Mouse (Mus musculus) ES-Bruce4 (cell line): ENCODE results near the gene Supt20. TPM values are rescaled to one million over a fixed set of nuclear protein-coding genes. Genes with fewer than 3 reads are reported as not detected.
"Not testable (repeated sequence)": the region's sequence is repeated elsewhere in the genome, so short reads cannot be mapped to it uniquely, and the experiment has no call there.

Experiments used
- H3K27ac ChIP-seq: 2 replicates; pipeline ENCODE4 v1.5.1; 2012; ENCODE audit warnings: low read length, inconsistent platforms; ENCODE audit not compliant: insufficient read depth
- H3K27me3 ChIP-seq: 2 replicates; pipeline ENCODE4 v1.6.1; 2012; ENCODE audit warnings: mild to moderate bottlenecking, low read length, inconsistent platforms; ENCODE audit not compliant: control insufficient read depth, poor library complexity, insufficient read depth, severe bottlenecking
- H3K36me3 ChIP-seq: 2 replicates; pipeline ENCODE4 v1.6.1; 2012; ENCODE audit warnings: inconsistent platforms, mild to moderate bottlenecking, low read length, moderate library complexity; ENCODE audit not compliant: control insufficient read depth, poor library complexity, insufficient read depth, severe bottlenecking
- H3K4me1 ChIP-seq: one replicate; pipeline ENCODE4 v1.8.1; 2011; ENCODE audit warnings: low read length; ENCODE audit not compliant: control insufficient read depth, insufficient read depth
- H3K4me3 ChIP-seq: 2 replicates; pipeline ENCODE4 v1.5.1; 2011; ENCODE audit warnings: low read depth, mild to moderate bottlenecking, low read length
- H3K9ac ChIP-seq: 2 replicates; pipeline ENCODE4 v1.6.1; 2012; ENCODE audit warnings: low read depth, mild to moderate bottlenecking, inconsistent platforms; ENCODE audit not compliant: poor library complexity, severe bottlenecking
- H3K9me3 ChIP-seq: replicated peaks from 2 replicates; pipeline ENCODE4 v1.6.1; 2012; ENCODE audit warnings: mild to moderate bottlenecking, low read length, inconsistent platforms; ENCODE audit not compliant: control insufficient read depth, poor library complexity, insufficient read depth, severe bottlenecking
- CTCF ChIP-seq: IDR thresholded peaks from one replicate; pipeline ENCODE4 v1.8.1; 2011; ENCODE audit warnings: low read depth, low read length
- EP300 ChIP-seq: IDR thresholded peaks from 2 replicates; pipeline ENCODE4 v1.6.1; 2011; ENCODE audit warnings: low read depth, low read length; ENCODE audit not compliant: insufficient read depth
- POLR2A ChIP-seq: IDR thresholded peaks from one replicate; pipeline ENCODE4 v1.8.1; 2011; ENCODE audit warnings: low read length; ENCODE audit not compliant: insufficient read depth
- polyA plus RNA-seq: library from polyadenylated mRNA; stranded (reverse); fragments of >200 nt; gene quantifications from 2 replicates; pipeline ENCODE4 v1.2.4, GENCODE M21; 2011; ENCODE audit warnings: low read depth; ENCODE audit not compliant: missing spikeins, insufficient read depth, insufficient read length

Supt20 gene
- polyA plus RNA-seq, 1 experiment, result 99.9 TPM

GRCm38 (mm10) chr3:54687245-54687644, 5.4 kb upstream of the Supt20 start:
- H3K36me3 ChIP-seq, result no peaks in the 10 kb centered on the region
- TF ChIP-seq CTCF, result no peak
- TF ChIP-seq POLR2A, result no peak
- no peak for TF ChIP-seq EP300
- no peak overlapping the region for H3K27ac ChIP-seq
- H3K9ac ChIP-seq, result no peak overlapping the region
- no peaks in the 10 kb centered on the region for H3K9me3 ChIP-seq
- H3K4me1 ChIP-seq, result no peaks in the 10 kb centered on the region
- no peaks in the 10 kb centered on the region for H3K27me3 ChIP-seq
- no peak overlapping the region for H3K4me3 ChIP-seq

GRCm38 (mm10) chr3:54689091-54689490, 3.5 kb upstream of the Supt20 start:
- no peaks in the 10 kb centered on the region for H3K4me1 ChIP-seq
- no peaks in the 10 kb centered on the region for H3K27me3 ChIP-seq
- no peak overlapping the region for H3K27ac ChIP-seq
- TF ChIP-seq CTCF (no peak), POLR2A (no peak), EP300 (no peak)
- H3K9ac ChIP-seq, result no peak overlapping the region
- H3K9me3 ChIP-seq, result no peaks in the 10 kb centered on the region
- no peaks in the 10 kb centered on the region for H3K36me3 ChIP-seq
- H3K4me3 ChIP-seq, result no peak overlapping the region

GRCm38 (mm10) chr3:54693056-54693415, 429 bp downstream of the Supt20 start:
- TF ChIP-seq POLR2A (no peak), EP300 (no peak), CTCF (no peak)
- no peaks in the 10 kb centered on the region for H3K27me3 ChIP-seq
- peaks cover 24% of the 10 kb centered on the region for H3K36me3 ChIP-seq
- peak overlapping the region; percentile 93 for H3K27ac ChIP-seq
- H3K4me1 ChIP-seq, result no peaks in the 10 kb centered on the region
- peak overlapping the region; percentile 91 for H3K9ac ChIP-seq
- H3K4me3 ChIP-seq, result peak overlapping the region; percentile 100
- H3K9me3 ChIP-seq, result no peaks in the 10 kb centered on the region

GRCm38 (mm10) chr3:54699759-54700301, 7.2 kb downstream of the Supt20 start:
- Histone ChIP-seq H3K9me3 (no peaks in the 10 kb centered on the region), H3K4me1 (no peaks in the 10 kb centered on the region), H3K27me3 (no peaks in the 10 kb centered on the region), H3K36me3 (peaks cover 62% of the 10 kb centered on the region), H3K9ac (no peak overlapping the region), H3K27ac (no peak overlapping the region), H3K4me3 (no peak overlapping the region)
- TF ChIP-seq EP300 (no peak), CTCF (no peak), POLR2A (no peak)

- not testable (repeated sequence) for H3K4me3 ChIP-seq, H3K9me3 ChIP-seq, H3K27me3 ChIP-seq, H3K27ac ChIP-seq, H3K9ac ChIP-seq, H3K4me1 ChIP-seq
- H3K36me3 ChIP-seq, result peaks cover 66% of the 10 kb centered on the region
Observed at GRCm38 (mm10) chr3:54704106-54704505, 11.5 kb downstream of the Supt20 start.

- no peak overlapping the region for H3K27ac ChIP-seq
- peaks cover 71% of the 10 kb centered on the region for H3K36me3 ChIP-seq
- no peak overlapping the region for H3K4me3 ChIP-seq
- H3K4me1 ChIP-seq, result no peaks in the 10 kb centered on the region
- TF ChIP-seq EP300 (no peak), CTCF (no peak), POLR2A (no peak)
- no peak overlapping the region for H3K9ac ChIP-seq
- H3K9me3 ChIP-seq, result no peaks in the 10 kb centered on the region
- no peaks in the 10 kb centered on the region for H3K27me3 ChIP-seq
Observed at GRCm38 (mm10) chr3:54708972-54709371, 16.4 kb downstream of the Supt20 start.

- TF ChIP-seq POLR2A (no peak), EP300 (no peak), CTCF (no peak)
- no peaks in the 10 kb centered on the region for H3K4me1 ChIP-seq
- H3K27me3 ChIP-seq, result no peaks in the 10 kb centered on the region
- H3K9ac ChIP-seq, result no peak within 1 kb of the TSS
- H3K27ac ChIP-seq, result no peak within 1 kb of the TSS
- H3K9me3 ChIP-seq, result no peaks in the 10 kb centered on the region
- H3K36me3 ChIP-seq, result peaks cover 69% of the 10 kb centered on the region
- H3K4me3 ChIP-seq, result no peak within 1 kb of the TSS
Observed at GRCm38 (mm10) chr3:54714253-54714652, 21.6 kb downstream of the Supt20 start, which contains the start of gene Gm21958. TSS of gene Gm21958 (minus strand) at chr3:54714353.
